Mouse (Mus musculus): ENCODE results near the gene Lrp4.

GRCm38 (mm10) chr2:91450316-91450715 lies 7.0 kb upstream of the Lrp4 start:
- no peak for TF ChIP-seq CTCF (IDR thresholded peaks at IDR 0.05; ENCODE audit: extremely low read depth, insufficient read depth, low read length)
- TF ChIP-seq POLR2A (IDR thresholded peaks at IDR 0.05; ENCODE audit: extremely low read depth, insufficient read depth, low read length) = no peak

All from cortical plate, adult 2 months (tissue).